Mouse (Mus musculus) intestine, embryonic 15.5 days (tissue): ENCODE measurements around the gene Sun2. TPM values are rescaled to one million over a fixed set of nuclear protein-coding genes. Genes with fewer than 3 reads are reported as not detected.

Experiments used
- ATAC-seq: fragments of 200-750 bp; cut with Nextera tagmentation; 2 replicates; pipeline ENCODE4 v1.8.0; 2017; ENCODE audit warnings: moderate TSS enrichment, moderate library complexity
- H3K27ac ChIP-seq: fragments of 300-500 bp; sonication (generic); 2 replicates; pipeline ENCODE4 v1.5.1; 2015; ENCODE audit warnings: mild to moderate bottlenecking, inconsistent platforms
- H3K27me3 ChIP-seq: fragments of 300-500 bp; sonication (generic); replicated peaks from 2 replicates; pipeline ENCODE4 v1.6.1; 2015; ENCODE audit warnings: inconsistent platforms
- H3K36me3 ChIP-seq: fragments of 300-500 bp; sonication (generic); 2 replicates; pipeline ENCODE4 v1.6.1; 2015; ENCODE audit warnings: inconsistent platforms
- H3K4me1 ChIP-seq: fragments of 300-500 bp; sonication (generic); replicated peaks from 2 replicates; pipeline ENCODE4 v1.6.1; 2015; ENCODE audit warnings: inconsistent platforms
- H3K4me2 ChIP-seq: fragments of 300-500 bp; sonication (generic); replicated peaks from 2 replicates; pipeline ENCODE4 v1.6.1; 2015; ENCODE audit warnings: mild to moderate bottlenecking, inconsistent platforms
- H3K4me3 ChIP-seq: fragments of 300-500 bp; sonication (generic); replicated peaks from 2 replicates; pipeline ENCODE4 v1.5.1; 2015; ENCODE audit warnings: inconsistent platforms
- H3K9ac ChIP-seq: fragments of 300-500 bp; sonication (generic); 2 replicates; pipeline ENCODE4 v1.6.1; 2015; ENCODE audit warnings: inconsistent platforms
- H3K9me3 ChIP-seq: fragments of 300-500 bp; sonication (generic); 2 replicates; pipeline ENCODE4 v1.6.1; 2016; ENCODE audit warnings: inconsistent platforms
- WGBS: fragments of 180-500 bp; shearing (Covaris S2); methylation state at CpG from one replicate; pipeline ENCODE4 v1.1.7; 2015; 5-methylcytosine and 5-hydroxymethylcytosine counted together
- polyA plus RNA-seq: library from polyadenylated mRNA; unstranded; fragments of >200 nt; fragmentation: Nextera tagmentation; extraction: Ambion mirVana; gene quantifications from 2 replicates; pipeline ENCODE4 v1.2.1, GENCODE M21; 2015

The Sun2 gene
- polyA plus RNA-seq, 1 experiment from 2014 or later, result 3.4 TPM

DNA sequence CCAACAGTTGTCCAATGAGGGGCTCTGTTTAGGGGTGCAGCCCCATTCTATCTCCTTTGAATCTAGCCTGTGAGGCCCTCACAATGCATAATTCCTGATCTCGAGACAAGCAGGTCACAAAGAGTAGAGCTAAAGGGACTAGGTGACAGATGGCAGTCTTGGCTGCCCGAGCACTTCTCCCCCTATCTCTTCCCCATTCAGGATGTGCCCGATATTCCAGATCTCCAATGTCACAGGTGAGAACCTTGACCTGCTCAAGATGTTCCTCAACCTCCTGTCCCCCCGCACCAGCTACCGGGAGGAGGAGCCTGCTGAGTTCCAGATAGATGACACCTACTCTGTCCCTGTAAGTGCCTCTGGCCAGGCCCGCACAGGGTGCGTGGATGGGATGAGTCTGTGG lies 26.7 kb downstream of the Sun2 start:
- no peak for ATAC-seq
- H3K4me2 ChIP-seq, result no peak overlapping the region
- H3K4me1 ChIP-seq, result no peaks in the 10 kb centered on the region
- no peaks in the 10 kb centered on the region for H3K9me3 ChIP-seq
- WGBS, result 88% methylated on average over 7 of the region's 7 CpGs
- peaks cover 51% of the 10 kb centered on the region for H3K36me3 ChIP-seq
- H3K4me3 ChIP-seq, result no peak overlapping the region
- no peaks in the 10 kb centered on the region for H3K27me3 ChIP-seq
- no peak overlapping the region for H3K27ac ChIP-seq
- H3K9ac ChIP-seq, result no peak overlapping the region

DNA sequence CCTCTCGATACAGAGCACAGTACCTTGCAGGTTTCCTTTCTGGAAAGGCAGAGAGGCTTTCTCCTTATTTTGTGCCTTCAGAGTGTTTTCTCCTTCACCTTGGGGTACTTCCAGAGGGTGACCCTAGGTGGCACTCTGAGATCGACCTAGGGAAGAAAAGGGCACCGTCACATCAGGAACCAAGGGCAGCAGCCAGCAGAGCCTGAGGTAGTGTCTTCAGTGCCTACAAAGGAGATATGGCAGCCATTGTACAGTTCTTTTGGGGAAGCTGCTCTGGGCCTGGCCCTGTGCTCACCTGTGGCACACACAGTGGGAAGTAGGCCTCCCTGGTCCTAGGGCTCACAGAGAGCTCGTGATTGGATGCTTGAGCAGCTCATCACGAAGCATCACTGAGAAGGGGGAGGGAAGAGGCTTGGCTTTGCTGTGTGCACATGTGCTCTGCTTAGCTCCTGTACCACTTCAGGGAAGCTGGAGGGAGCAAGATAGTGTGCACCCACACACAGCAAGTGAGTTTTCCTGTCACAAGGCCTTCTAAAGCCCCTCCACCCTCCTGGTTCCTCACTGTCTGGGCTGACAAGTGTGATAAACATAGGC lies 34.0 kb downstream of the Sun2 start:
- Histone ChIP-seq H3K4me1 (no peaks in the 10 kb centered on the region), H3K4me2 (no peak overlapping the region), H3K9ac (no peak overlapping the region), H3K9me3 (no peaks in the 10 kb centered on the region), H3K27me3 (no peaks in the 10 kb centered on the region), H3K36me3 (peaks cover 47% of the 10 kb centered on the region), H3K4me3 (no peak overlapping the region), H3K27ac (no peak overlapping the region)
- no peak for ATAC-seq
- WGBS, result 88% methylated on average over 5 of the region's 5 CpGs

DNA sequence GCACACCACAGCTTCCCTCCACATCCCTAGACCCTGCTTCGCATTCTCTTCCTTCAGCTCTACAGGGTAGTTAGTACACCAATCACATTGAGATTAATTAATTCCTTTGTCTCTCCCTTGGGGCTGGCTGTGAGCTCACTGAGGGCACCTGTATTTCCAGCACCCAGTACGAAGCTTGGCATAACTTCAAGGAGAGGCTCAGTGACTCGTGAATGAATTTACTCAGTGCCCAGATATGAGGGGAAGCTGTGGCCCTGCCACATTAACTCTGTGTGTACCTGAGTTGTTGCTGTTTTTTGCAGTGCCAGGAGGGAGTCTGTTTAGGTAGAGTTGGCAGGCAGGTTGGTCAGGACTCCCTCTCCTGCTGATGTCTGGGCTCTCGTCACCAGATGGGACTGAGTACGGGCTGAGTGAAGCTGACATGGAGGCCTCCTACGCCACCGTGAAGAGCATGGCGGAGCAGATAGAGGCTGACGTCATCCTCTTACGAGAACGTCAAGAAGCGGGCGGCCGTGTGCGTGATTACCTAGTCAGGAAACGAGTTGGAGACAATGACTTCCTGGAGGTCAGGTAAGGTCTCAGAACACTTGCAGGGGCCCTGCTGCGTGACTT lies 35.6 kb downstream of the Sun2 start:
- Histone ChIP-seq H3K4me2 (no peak overlapping the region), H3K27me3 (no peaks in the 10 kb centered on the region), H3K4me3 (no peak overlapping the region), H3K9ac (no peak overlapping the region), H3K27ac (no peak overlapping the region), H3K9me3 (no peaks in the 10 kb centered on the region), H3K4me1 (no peaks in the 10 kb centered on the region), H3K36me3 (peaks cover 33% of the 10 kb centered on the region)
- ATAC-seq, result no peak
- 90% methylated on average over 17 of the region's 17 CpGs for WGBS

DNA sequence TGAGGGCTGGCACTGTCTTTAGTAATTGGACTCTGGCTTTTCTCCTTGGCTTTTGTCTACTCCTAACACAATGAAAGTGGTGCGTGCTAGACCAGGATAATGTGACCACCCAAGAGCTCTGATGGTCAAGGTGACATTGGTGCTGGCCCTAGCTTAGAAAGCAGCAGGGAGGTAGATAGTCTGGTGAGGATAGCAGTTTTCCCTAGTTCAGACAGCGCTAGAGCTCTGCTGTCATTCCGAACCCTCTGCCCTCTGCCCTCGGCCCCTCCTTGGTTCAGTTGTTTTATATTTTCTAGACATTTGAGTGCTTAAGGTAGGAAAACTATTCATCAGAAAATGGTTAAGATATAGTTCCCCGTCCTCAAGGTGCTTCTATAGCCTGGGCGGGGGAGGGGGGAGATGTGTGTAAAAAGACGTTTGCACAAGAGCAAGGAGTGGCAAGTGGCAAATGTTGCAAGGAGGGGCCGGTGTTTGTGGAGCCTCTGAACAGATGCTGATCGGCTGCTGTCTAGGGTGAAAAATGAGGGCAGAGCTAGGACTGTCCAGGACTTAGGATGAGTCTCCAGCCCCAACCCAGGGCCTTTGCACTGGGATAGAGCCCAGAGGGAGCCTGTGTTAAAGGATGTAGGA lies 44.7 kb downstream of the Sun2 start:
- Histone ChIP-seq H3K9ac (no peak overlapping the region), H3K4me2 (no peak overlapping the region), H3K4me3 (no peak overlapping the region), H3K9me3 (no peaks in the 10 kb centered on the region), H3K36me3 (no peaks in the 10 kb centered on the region; the same call in 1 of the 2 replicates), H3K27me3 (no peaks in the 10 kb centered on the region), H3K4me1 (peaks cover 17% of the 10 kb centered on the region), H3K27ac (no peak overlapping the region)
- 0 out of 2 replicates have a peak, but pooled peaks have one; percentile 41 for ATAC-seq
- 70% methylated on average over 9 of the region's 9 CpGs for WGBS

DNA sequence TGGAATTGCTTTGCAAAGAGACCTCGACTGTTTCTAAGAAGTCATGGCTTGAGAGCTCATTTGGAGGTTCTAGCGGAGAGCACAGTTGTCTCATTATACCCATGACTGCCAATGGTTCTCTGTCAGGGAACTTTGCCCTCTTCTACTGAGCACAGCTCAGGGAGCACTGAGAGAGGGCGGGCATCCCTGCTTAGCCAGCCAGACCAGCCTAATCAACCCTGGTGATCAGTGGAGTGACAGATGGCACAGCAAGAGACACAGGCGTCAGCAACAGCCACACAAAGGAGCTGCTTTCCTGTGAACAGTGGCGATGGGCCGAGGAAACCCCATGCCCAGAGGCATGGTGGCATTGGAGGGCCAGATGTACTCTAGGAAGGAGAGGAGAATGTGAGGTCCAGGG lies 45.3 kb downstream of the Sun2 start:
- peaks cover 22% of the 10 kb centered on the region for H3K4me1 ChIP-seq
- no peaks in the 10 kb centered on the region for H3K9me3 ChIP-seq
- WGBS, result 78% methylated on average over 6 of the region's 6 CpGs
- no peak overlapping the region for H3K9ac ChIP-seq
- no peak overlapping the region for H3K27ac ChIP-seq
- no peaks in the 10 kb centered on the region; the same call in 1 of the 2 replicates for H3K36me3 ChIP-seq
- no peak for ATAC-seq
- H3K4me3 ChIP-seq, result no peak overlapping the region
- H3K27me3 ChIP-seq, result no peaks in the 10 kb centered on the region
- no peak overlapping the region for H3K4me2 ChIP-seq

DNA sequence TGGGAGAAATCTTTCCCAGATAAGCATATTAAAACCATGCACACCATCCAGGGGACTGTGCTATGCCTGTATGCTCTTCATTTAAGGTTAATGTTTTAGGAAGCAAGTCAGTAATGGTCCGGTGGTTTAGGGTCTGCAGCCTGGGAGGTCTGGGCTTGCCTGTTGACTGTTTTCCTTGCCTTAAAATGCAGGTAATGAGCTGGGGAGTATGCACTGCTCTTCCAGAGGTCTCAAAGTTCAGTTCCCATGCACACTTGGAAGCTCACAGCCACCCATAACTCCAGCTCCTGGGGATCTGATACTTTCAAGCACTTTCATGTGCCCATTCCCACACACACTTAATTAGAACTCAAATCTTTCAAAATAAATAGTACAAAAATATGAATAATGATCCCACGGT lies 45.8 kb downstream of the Sun2 start:
- H3K9ac ChIP-seq, result no peak overlapping the region
- no peaks in the 10 kb centered on the region for H3K27me3 ChIP-seq
- no peak overlapping the region for H3K4me3 ChIP-seq
- peaks cover 27% of the 10 kb centered on the region for H3K4me1 ChIP-seq
- H3K27ac ChIP-seq, result 0 out of 2 replicates have a peak overlapping the region, but pooled peaks have one; percentile 9
- ATAC-seq, result no peak
- 95% methylated on average over 2 of the region's 2 CpGs for WGBS
- H3K36me3 ChIP-seq, result no peaks in the 10 kb centered on the region; the same call in 1 of the 2 replicates
- H3K9me3 ChIP-seq, result no peaks in the 10 kb centered on the region
- H3K4me2 ChIP-seq, result no peak overlapping the region

DNA sequence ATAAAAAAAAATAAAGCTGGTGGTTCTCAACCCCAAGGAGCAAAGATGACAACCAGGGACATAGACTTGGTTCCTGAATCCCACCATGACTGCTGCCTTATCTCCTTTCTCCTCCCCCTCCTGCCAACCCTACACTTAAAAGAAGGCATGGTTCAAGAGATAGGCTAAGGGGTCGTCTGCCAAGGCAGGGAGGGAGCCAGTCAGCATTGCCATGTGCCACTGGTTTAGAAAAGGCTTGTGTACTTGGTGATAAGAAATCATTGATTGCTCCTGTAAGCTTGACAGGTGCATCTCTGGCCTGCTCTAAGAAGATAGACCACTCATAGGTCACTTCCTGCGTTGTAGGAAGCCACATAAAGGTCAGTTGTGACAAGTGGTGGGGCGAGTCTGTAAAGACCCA lies 46.8 kb downstream of the Sun2 start:
- no peak overlapping the region for H3K4me3 ChIP-seq
- H3K4me2 ChIP-seq, result no peak overlapping the region
- no peak overlapping the region for H3K27ac ChIP-seq
- H3K27me3 ChIP-seq, result no peaks in the 10 kb centered on the region
- 40% methylated on average over 3 of the region's 3 CpGs for WGBS
- no peak overlapping the region for H3K9ac ChIP-seq
- no peak for ATAC-seq
- peaks cover 27% of the 10 kb centered on the region for H3K4me1 ChIP-seq
- H3K9me3 ChIP-seq, result no peaks in the 10 kb centered on the region
- H3K36me3 ChIP-seq, result no peaks in the 10 kb centered on the region; the same call in 1 of the 2 replicates

DNA sequence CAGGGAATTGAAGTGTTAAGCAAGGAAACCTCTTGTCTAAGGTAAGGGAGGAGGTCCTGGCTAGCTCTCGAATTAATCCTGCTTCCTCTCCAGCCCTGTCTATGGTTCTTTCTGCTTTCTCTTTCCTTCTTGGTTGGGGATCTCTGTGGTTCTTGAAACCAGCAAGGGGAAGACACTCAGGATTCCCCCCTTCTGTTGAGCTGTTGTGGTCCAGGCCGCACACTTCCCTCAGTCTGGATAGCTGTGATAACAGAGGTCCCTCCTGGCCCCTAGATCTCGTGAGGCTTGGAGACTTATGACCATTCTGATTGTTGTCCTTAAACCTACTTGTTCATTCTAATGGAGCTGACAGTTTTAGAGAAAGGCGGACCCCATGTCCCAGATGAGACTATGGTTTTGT lies 47.8 kb downstream of the Sun2 start:
- ATAC-seq, result no peak
- H3K9me3 ChIP-seq, result no peaks in the 10 kb centered on the region
- no peak overlapping the region for H3K4me3 ChIP-seq
- WGBS, result 89% methylated on average over 4 of the region's 4 CpGs
- H3K27ac ChIP-seq, result no peak overlapping the region
- no peak overlapping the region for H3K9ac ChIP-seq
- H3K4me2 ChIP-seq, result no peak overlapping the region
- H3K36me3 ChIP-seq, result no peaks in the 10 kb centered on the region; the same call in 1 of the 2 replicates
- H3K27me3 ChIP-seq, result no peaks in the 10 kb centered on the region
- H3K4me1 ChIP-seq, result peaks cover 27% of the 10 kb centered on the region

DNA sequence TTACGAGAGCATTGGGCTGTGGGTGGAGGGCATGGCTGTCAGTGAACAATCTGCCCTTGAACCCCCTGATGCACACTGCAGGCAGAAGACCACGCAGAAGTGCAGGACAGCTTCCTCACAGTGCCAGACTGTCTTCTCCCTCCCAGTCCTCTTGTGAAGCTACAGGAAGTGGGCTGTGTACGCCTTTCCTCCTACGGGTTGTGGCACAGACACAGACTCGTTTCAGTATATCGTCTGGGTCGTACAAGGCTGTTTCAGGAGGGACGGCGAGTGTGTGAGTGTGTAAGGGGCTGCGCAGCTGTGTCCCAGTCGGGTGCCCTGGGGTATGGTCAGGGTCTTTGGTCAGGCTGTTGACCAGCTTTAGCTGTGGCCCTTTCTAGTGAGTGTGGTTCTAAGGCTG lies 48.6 kb downstream of the Sun2 start:
- no peaks in the 10 kb centered on the region for H3K27me3 ChIP-seq
- no peak for ATAC-seq
- no peaks in the 10 kb centered on the region for H3K9me3 ChIP-seq
- H3K4me1 ChIP-seq, result peaks cover 27% of the 10 kb centered on the region
- no peak overlapping the region for H3K4me3 ChIP-seq
- H3K4me2 ChIP-seq, result no peak overlapping the region
- H3K27ac ChIP-seq, result no peak overlapping the region
- no peaks in the 10 kb centered on the region for H3K36me3 ChIP-seq
- H3K9ac ChIP-seq, result no peak overlapping the region
- whole genome bisulfite sequencing, result 65% methylated on average over 11 of the region's 11 CpGs

DNA sequence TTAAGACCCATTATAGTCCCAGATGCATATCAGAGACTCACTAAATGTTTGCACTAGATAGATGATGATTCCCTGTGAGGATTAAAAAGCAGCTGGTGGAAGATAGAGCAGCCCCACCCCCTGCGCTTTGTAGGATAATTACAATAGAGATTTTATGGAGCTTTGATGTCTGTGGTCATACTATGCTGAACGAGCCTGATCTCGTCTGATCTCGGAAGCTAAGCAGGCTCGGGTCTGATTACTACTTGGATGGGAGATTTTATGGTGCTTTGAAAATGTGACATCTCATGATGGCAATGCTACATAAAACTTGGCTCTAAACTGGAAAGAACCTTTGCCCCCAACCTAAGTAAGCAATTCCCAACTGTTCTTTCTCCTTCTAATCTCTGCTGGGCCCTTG lies 50.0 kb downstream of the Sun2 start:
- Histone ChIP-seq H3K4me3 (no peak overlapping the region), H3K4me2 (peak overlapping the region; percentile 94; the same call in 1 of the 2 replicates), H3K27me3 (no peaks in the 10 kb centered on the region), H3K27ac (no peak overlapping the region), H3K4me1 (peaks cover 28% of the 10 kb centered on the region), H3K9ac (no peak overlapping the region), H3K9me3 (no peaks in the 10 kb centered on the region), H3K36me3 (no peaks in the 10 kb centered on the region)
- WGBS, result 67% methylated on average over 5 of the region's 5 CpGs
- ATAC-seq, result no peak

DNA sequence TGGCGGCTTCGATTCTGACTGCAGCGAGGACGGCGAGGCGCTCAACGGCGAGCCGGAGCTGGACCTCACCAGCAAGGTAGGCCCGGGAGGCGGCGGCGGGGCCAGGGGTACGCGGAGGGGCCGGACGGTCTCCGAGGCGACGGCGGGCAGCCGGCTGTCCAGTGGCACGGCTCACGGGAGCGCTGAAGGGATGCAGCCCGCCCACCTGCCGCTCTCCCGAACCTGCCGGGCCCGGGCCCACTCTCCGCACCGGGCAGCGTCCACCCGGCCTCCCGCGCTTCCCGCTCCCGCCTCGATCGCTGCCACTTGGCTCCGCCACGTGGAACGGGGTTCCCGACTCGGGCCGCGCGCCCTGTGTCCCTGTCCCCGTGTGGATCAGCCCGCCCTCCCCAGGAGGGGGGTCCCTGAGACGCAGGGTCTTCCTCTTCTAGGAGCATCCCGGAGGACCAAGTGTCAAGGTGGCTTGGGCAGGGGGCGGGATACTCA lies 51.3 kb downstream of the Sun2 start:
- Histone ChIP-seq H3K27ac (peak overlapping the region; percentile 82), H3K4me2 (peak overlapping the region; percentile 94), H3K4me3 (peak overlapping the region; percentile 92), H3K27me3 (no peaks in the 10 kb centered on the region), H3K9ac (peak overlapping the region; percentile 92), H3K36me3 (no peaks in the 10 kb centered on the region), H3K9me3 (no peaks in the 10 kb centered on the region), H3K4me1 (peaks cover 22% of the 10 kb centered on the region)
- under 1% methylated on average over 49 of the region's 53 CpGs for WGBS
- peak; percentile 16 for ATAC-seq

DNA sequence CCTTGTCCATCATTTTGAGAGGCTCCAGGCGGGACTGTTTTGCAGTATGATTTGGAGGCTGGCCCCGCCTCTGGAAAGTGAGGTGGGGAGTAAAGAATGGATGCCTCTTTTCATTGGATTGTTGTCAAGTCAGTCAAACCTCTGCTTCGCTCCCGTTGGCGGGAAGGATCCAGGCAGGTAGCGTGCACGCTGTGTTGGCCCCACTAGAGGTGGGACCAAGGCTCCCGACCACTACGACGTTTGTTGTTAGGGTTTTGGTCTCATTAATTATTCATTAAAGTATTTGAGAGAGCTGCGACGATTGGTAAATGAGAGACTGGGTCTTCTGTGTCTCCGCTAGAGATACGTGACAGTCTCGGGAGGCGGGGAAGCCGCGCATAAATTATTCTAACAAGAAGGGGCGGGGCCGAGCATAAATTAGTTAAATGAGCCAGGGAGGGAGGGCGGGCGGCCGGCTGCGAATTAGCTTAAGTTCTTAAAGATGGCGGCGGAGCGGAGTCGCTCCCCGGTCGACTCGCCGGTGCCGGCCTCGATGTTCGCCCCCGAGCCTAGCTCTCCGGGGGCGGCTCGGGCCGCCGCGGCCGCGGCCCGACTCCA lies 51.8 kb downstream of the Sun2 start, which contains the start of gene Gtpbp1:
Gene Gtpbp1 (plus strand): TSS at position 420 of the 597 bp plus-strand sequence.
- H3K27me3 ChIP-seq, result no peaks in the 10 kb centered on the region
- peak within 1 kb of the TSS; percentile 82 for H3K27ac ChIP-seq
- peaks cover 27% of the 10 kb centered on the region for H3K4me1 ChIP-seq
- H3K9me3 ChIP-seq, result no peaks in the 10 kb centered on the region
- peak within 1 kb of the TSS; percentile 92 for H3K4me3 ChIP-seq
- H3K9ac ChIP-seq, result peak within 1 kb of the TSS; percentile 92
- peak; percentile 94 for ATAC-seq
- peak within 1 kb of the TSS; percentile 94 for H3K4me2 ChIP-seq
- no peaks in the 10 kb centered on the region for H3K36me3 ChIP-seq
- under 1% methylated on average over 45 of the region's 45 CpGs for WGBS
